Mouse (Mus musculus) limb, embryonic 12.5 days (tissue): ENCODE measurements around the gene Tenm3. TPM values are rescaled to one million over a fixed set of nuclear protein-coding genes. Genes with fewer than 3 reads are reported as not detected.

Source experiments
- ATAC-seq: fragments of 200-750 bp; cut with Nextera tagmentation; 2 replicates; pipeline ENCODE4 v1.8.0; 2017; ENCODE audit warnings: low read depth, moderate TSS enrichment; ENCODE audit not compliant: insufficient number of reproducible peaks, insufficient read depth, low FRiP score, low TSS enrichment
- H3K27ac ChIP-seq: fragments of 300-500 bp; sonication (generic); 2 replicates; pipeline ENCODE4 v1.5.1; 2016; ENCODE audit warnings: mild to moderate bottlenecking, moderate library complexity
- H3K27me3 ChIP-seq: fragments of 300-500 bp; sonication (generic); 2 replicates; pipeline ENCODE4 v1.6.1; 2016; ENCODE audit warnings: mild to moderate bottlenecking, moderate library complexity
- H3K36me3 ChIP-seq: fragments of 300-500 bp; sonication (generic); 2 replicates; pipeline ENCODE4 v1.6.1; 2016; ENCODE audit warnings: mild to moderate bottlenecking, moderate library complexity
- H3K4me1 ChIP-seq: fragments of 300-500 bp; sonication (generic); replicated peaks from 2 replicates; pipeline ENCODE4 v1.6.1; 2016
- H3K4me2 ChIP-seq: fragments of 300-500 bp; sonication (generic); 2 replicates; pipeline ENCODE4 v1.6.1; 2016; ENCODE audit warnings: mild to moderate bottlenecking, moderate library complexity
- H3K4me3 ChIP-seq: fragments of 300-500 bp; sonication (generic); replicated peaks from 2 replicates; pipeline ENCODE4 v1.5.1; 2016; ENCODE audit warnings: mild to moderate bottlenecking
- H3K9ac ChIP-seq: fragments of 300-500 bp; sonication (generic); replicated peaks from 2 replicates; pipeline ENCODE4 v1.6.1; 2016; ENCODE audit warnings: mild to moderate bottlenecking, moderate library complexity
- H3K9me3 ChIP-seq: fragments of 300-500 bp; sonication (generic); 2 replicates; pipeline ENCODE4 v1.6.1; 2016; ENCODE audit warnings: mild to moderate bottlenecking, moderate library complexity
- WGBS: fragments of 180-500 bp; shearing (Covaris S2); methylation state at CpG from one replicate; pipeline ENCODE4 v1.1.7; 2016; 5-methylcytosine and 5-hydroxymethylcytosine counted together
- polyA plus RNA-seq: library from polyadenylated mRNA; unstranded; fragments of >200 nt; fragmentation: Nextera tagmentation; extraction: Ambion mirVana; gene quantifications from 2 replicates; pipeline ENCODE4 v1.2.1, GENCODE M21; 2016

Tenm3 gene
- polyA plus RNA-seq, 1 experiment from 2014 or later: 47.1 TPM

DNA sequence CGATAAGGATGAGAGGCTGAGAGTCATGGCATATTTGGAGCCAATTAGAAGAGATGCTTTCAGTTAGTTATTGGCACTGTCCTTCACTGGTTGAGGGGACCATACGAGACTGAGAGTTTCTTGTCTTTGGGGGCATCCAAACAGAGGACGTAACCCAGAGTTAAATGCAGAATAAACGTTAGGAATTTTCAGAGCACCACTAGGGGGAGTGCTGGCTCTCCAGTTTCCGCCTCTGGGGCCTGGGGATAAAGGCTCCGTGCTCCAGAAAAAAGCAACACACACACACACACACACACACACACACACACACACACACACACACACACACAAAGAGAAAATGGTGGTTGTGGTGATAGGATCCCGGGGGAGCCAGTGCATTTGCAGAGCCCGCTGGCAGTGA, 636.8 kb downstream of the Tenm3 start:
- Histone ChIP-seq H3K4me1 (peaks cover 13% of the 10 kb centered on the region), H3K4me3 (no peak overlapping the region), H3K9ac (no peak overlapping the region), H3K4me2 (no peak overlapping the region), H3K27me3 (peaks cover 2% of the 10 kb centered on the region; the same call in 1 of the 2 replicates), H3K9me3 (no peaks in the 10 kb centered on the region), H3K36me3 (no peaks in the 10 kb centered on the region), H3K27ac (no peak overlapping the region)
- no peak for ATAC-seq
- 74% methylated on average over 8 of the region's 8 CpGs for WGBS

DNA sequence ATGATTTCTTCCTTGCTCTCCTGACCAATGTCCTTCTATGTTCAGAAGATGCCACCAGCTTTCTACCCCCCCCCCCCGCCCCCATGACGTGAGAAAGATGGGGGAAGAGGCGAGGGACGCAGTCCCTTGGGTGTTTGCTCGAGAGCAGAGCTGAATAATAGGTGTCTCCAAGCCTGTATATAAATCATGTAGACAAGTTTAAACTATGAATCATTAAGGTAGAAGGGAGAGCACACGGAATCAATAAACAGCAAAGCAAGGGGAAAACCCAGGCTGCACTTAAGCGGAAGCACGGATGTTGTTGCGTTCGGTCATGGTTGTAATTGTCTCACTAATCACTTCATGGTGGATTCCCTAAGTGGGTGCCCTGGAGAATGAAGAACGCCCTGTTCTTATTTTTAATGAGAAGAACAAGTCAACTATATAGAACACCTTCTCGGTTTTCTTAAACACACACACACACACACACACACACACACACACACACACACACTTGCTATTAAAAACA, 638.9 kb downstream of the Tenm3 start:
- no peak overlapping the region for H3K9ac ChIP-seq
- H3K27ac ChIP-seq: no peak overlapping the region
- peak overlapping the region; percentile 19; the same call in 1 of the 2 replicates for H3K4me2 ChIP-seq
- no peak overlapping the region for H3K4me3 ChIP-seq
- H3K9me3 ChIP-seq: no peaks in the 10 kb centered on the region
- H3K36me3 ChIP-seq: no peaks in the 10 kb centered on the region
- no peak for ATAC-seq
- H3K4me1 ChIP-seq: peaks cover 13% of the 10 kb centered on the region
- 36% methylated on average over 12 of the region's 12 CpGs for WGBS
- peaks cover 2% of the 10 kb centered on the region; the same call in 1 of the 2 replicates for H3K27me3 ChIP-seq

GRCm38 (mm10) chr8:48204114-48204837, 639.5 kb downstream of the Tenm3 start:
- Histone ChIP-seq H3K9ac (no peak overlapping the region), H3K4me1 (peaks cover 13% of the 10 kb centered on the region), H3K9me3 (no peaks in the 10 kb centered on the region), H3K27ac (no peak overlapping the region), H3K4me3 (no peak overlapping the region), H3K27me3 (peaks cover 2% of the 10 kb centered on the region; the same call in 1 of the 2 replicates), H3K36me3 (no peaks in the 10 kb centered on the region), H3K4me2 (peak overlapping the region; percentile 19; the same call in 1 of the 2 replicates)
- WGBS: 68% methylated on average over 13 of the region's 13 CpGs
- ATAC-seq: no peak

DNA sequence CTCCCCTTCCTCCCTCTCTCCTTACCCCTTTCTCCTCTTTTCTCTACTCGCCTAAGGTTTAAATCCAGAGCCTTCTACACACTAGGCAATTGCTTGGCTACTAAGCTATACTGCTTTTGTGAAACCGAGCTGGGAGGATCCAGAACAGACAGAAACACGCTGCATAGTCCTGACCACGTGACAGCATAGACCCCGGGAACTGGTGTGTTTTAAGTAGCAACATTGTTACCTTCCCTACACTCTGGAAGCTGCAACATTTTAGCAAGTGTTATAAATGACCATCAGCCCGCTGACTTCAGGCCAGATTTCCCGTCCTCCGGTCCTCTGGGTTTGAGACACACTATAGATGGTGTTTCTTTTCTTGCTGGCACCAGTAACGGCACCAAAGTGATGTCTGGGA, 640.1 kb downstream of the Tenm3 start:
- WGBS: 69% methylated on average over 9 of the region's 9 CpGs
- H3K27ac ChIP-seq: no peak overlapping the region
- no peak overlapping the region for H3K4me3 ChIP-seq
- peaks cover 13% of the 10 kb centered on the region for H3K4me1 ChIP-seq
- no peaks in the 10 kb centered on the region for H3K36me3 ChIP-seq
- no peak overlapping the region for H3K4me2 ChIP-seq
- peaks cover 2% of the 10 kb centered on the region; the same call in 1 of the 2 replicates for H3K27me3 ChIP-seq
- H3K9ac ChIP-seq: no peak overlapping the region
- H3K9me3 ChIP-seq: no peaks in the 10 kb centered on the region
- ATAC-seq: no peak

GRCm38 (mm10) chr8:48203161-48203560, 640.6 kb downstream of the Tenm3 start:
- Histone ChIP-seq H3K4me1 (peaks cover 13% of the 10 kb centered on the region), H3K27ac (no peak overlapping the region), H3K27me3 (peaks cover 2% of the 10 kb centered on the region; the same call in 1 of the 2 replicates), H3K4me3 (no peak overlapping the region), H3K4me2 (no peak overlapping the region), H3K9me3 (no peaks in the 10 kb centered on the region), H3K9ac (no peak overlapping the region), H3K36me3 (no peaks in the 10 kb centered on the region)
- no peak for ATAC-seq
- WGBS: 66% methylated on average over 6 of the region's 6 CpGs

- WGBS: 74% methylated on average over 3 of the region's 3 CpGs
- Histone ChIP-seq H3K27ac (no peak overlapping the region), H3K4me3 (no peak overlapping the region), H3K9me3 (no peaks in the 10 kb centered on the region), H3K9ac (no peak overlapping the region), H3K36me3 (no peaks in the 10 kb centered on the region), H3K27me3 (peaks cover 2% of the 10 kb centered on the region; the same call in 1 of the 2 replicates), H3K4me1 (peaks cover 13% of the 10 kb centered on the region), H3K4me2 (no peak overlapping the region)
- no peak for ATAC-seq
These were observed 641.1 kb downstream of the Tenm3 start for GRCm38 (mm10) chr8:48202632-48203031.

GRCm38 (mm10) chr8:48199171-48199570, 644.6 kb downstream of the Tenm3 start:
- no peak overlapping the region for H3K27ac ChIP-seq

GRCm38 (mm10) chr8:48195971-48196370, 647.8 kb downstream of the Tenm3 start:
- no peaks in the 10 kb centered on the region for H3K27me3 ChIP-seq

More at GRCm38 (mm10) chr8:48199171-48199570, 644.6 kb downstream of the Tenm3 start:
- Histone ChIP-seq H3K9me3 (peaks cover 10% of the 10 kb centered on the region; the same call in 1 of the 2 replicates), H3K27me3 (peaks cover 2% of the 10 kb centered on the region; the same call in 1 of the 2 replicates), H3K36me3 (no peaks in the 10 kb centered on the region), H3K4me2 (no peak overlapping the region), H3K4me3 (no peak overlapping the region), H3K9ac (no peak overlapping the region), H3K4me1 (peaks cover 5% of the 10 kb centered on the region; the same call in 1 of the 2 replicates)
- no peak for ATAC-seq
- 95% methylated on average over 9 of the region's 9 CpGs for WGBS

DNA sequence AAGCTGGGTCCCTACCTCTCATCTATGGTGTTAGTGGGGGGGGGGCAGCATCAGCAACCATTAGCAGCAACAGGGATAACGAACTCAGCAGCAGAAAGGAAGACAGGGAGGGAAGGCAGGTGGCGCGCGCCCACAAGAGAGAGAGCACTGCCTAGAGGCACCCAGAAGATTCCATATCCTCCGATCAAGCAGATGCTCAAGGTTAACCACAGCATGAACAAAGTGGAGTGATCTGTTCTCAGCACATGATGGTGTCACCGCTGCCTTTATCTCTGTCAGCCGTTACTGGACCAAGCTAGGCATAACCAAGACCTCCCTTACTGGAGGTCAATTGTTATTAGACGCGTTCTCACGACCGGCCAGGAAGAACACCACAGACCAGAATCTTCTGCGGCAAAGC, 655.2 kb downstream of the Tenm3 start:
- no peak overlapping the region for H3K9ac ChIP-seq
- no peak overlapping the region for H3K4me3 ChIP-seq
- H3K4me2 ChIP-seq: no peak overlapping the region
- 95% methylated on average over 12 of the region's 12 CpGs for WGBS
- ATAC-seq: no peak
- no peaks in the 10 kb centered on the region for H3K4me1 ChIP-seq
- H3K36me3 ChIP-seq: no peaks in the 10 kb centered on the region
- no peak overlapping the region for H3K27ac ChIP-seq
- H3K27me3 ChIP-seq: no peaks in the 10 kb centered on the region
- H3K9me3 ChIP-seq: no peaks in the 10 kb centered on the region

More at GRCm38 (mm10) chr8:48195971-48196370, 647.8 kb downstream of the Tenm3 start:
- no peaks in the 10 kb centered on the region for H3K36me3 ChIP-seq
- H3K9me3 ChIP-seq: peaks cover 10% of the 10 kb centered on the region; the same call in 1 of the 2 replicates
- no peak overlapping the region for H3K4me2 ChIP-seq
- ATAC-seq: no peak
- WGBS: 97% methylated on average over 9 of the region's 9 CpGs
- H3K4me3 ChIP-seq: no peak overlapping the region
- no peaks in the 10 kb centered on the region for H3K4me1 ChIP-seq
- H3K27ac ChIP-seq: no peak overlapping the region
- H3K9ac ChIP-seq: no peak overlapping the region

GRCm38 (mm10) chr8:48183758-48184157, 660.0 kb downstream of the Tenm3 start:
- 91% methylated on average over 7 of the region's 7 CpGs for WGBS
- H3K9me3 ChIP-seq: peaks cover 5% of the 10 kb centered on the region

DNA sequence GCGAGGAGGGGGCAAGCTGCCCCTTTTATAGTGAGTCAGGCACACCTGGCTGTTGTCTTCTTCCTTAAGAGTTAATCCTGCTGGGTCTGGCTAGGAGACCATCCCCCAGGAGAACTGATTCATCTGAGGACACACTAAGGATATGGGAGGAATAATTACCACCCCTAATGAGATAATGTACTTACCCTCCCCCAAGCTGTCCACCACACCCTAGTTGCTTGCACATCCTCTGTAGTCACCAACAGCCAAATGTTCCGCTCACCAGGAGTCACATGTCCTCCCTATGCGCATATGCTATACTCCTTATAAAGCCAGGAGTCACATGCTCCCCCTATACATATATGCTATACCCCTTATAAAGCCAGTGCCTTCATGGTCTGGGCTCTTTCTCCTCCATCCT, 662.8 kb downstream of the Tenm3 start:
- peaks cover 4% of the 10 kb centered on the region; the same call in 1 of the 2 replicates for H3K27me3 ChIP-seq
- H3K9me3 ChIP-seq: peaks cover 5% of the 10 kb centered on the region
- WGBS: 96% methylated on average over 3 of the region's 3 CpGs
- no peak overlapping the region for H3K4me2 ChIP-seq
- H3K9ac ChIP-seq: no peak overlapping the region
- H3K4me3 ChIP-seq: no peak overlapping the region
- no peak for ATAC-seq
- H3K36me3 ChIP-seq: no peaks in the 10 kb centered on the region
- no peak overlapping the region for H3K27ac ChIP-seq
- H3K4me1 ChIP-seq: no peaks in the 10 kb centered on the region

More at GRCm38 (mm10) chr8:48183758-48184157, 660.0 kb downstream of the Tenm3 start:
- H3K27me3 ChIP-seq: 0 out of 2 replicates have a peak, but pooled peaks cover 4% of the 10 kb centered on the region
- H3K27ac ChIP-seq: no peak overlapping the region
- no peak for ATAC-seq
- no peak overlapping the region for H3K9ac ChIP-seq
- no peak overlapping the region for H3K4me3 ChIP-seq
- H3K4me1 ChIP-seq: no peaks in the 10 kb centered on the region
- no peak overlapping the region for H3K4me2 ChIP-seq
- no peaks in the 10 kb centered on the region for H3K36me3 ChIP-seq
